Mouse (Mus musculus): ENCODE measurements around the gene Ciapin1. TPM values are rescaled to one million over a fixed set of nuclear protein-coding genes. Genes with fewer than 3 reads are reported as not detected.

Gene Ciapin1
- polyA plus RNA-seq, 1 experiment from 2014 or later: 123 TPM

GRCm38 (mm10) chr8:94810855-94811254 is 27.3 kb downstream of the Ciapin1 start:
- no peak overlapping the region for H3K27ac ChIP-seq (replicated peaks; ENCODE audit: low read depth, low read length)
- H3K9ac ChIP-seq (replicated peaks; ENCODE audit: low read length): no peak overlapping the region
- H3K4me2 ChIP-seq (ENCODE audit: low read depth, low read length): no peak overlapping the region
- DNase-seq (ENCODE audit: low spot score): no peak
- H3K27me3 ChIP-seq (ENCODE audit: control insufficient read depth, insufficient read depth, low read length): no peaks in the 10 kb centered on the region
- WGBS: 81% methylated on average over 5 of the region's 5 CpGs
- no peaks in the 10 kb centered on the region for H3K4me1 ChIP-seq (ENCODE audit: control insufficient read depth, insufficient read depth, low read length)
- H3K9me3 ChIP-seq (replicated peaks; ENCODE audit: control insufficient read depth, low read length): no peaks in the 10 kb centered on the region
- H3K4me3 ChIP-seq (ENCODE audit: low read depth, low read length): no peak overlapping the region
- ATAC-seq (replicated peaks; ENCODE audit: insufficient number of reproducible peaks, low FRiP score, low TSS enrichment, low read depth): no peak
- H3K36me3 ChIP-seq (replicated peaks; ENCODE audit: control insufficient read depth, insufficient read depth, low read depth, low read length): no peaks in the 10 kb centered on the region

GRCm38 (mm10) chr8:94810153-94810552 is 28.0 kb downstream of the Ciapin1 start, which contains the start of gene Ccl17:
TSS of gene Ccl17 (plus strand) at chr8:94810453.
- H3K9me3 ChIP-seq (replicated peaks; ENCODE audit: control insufficient read depth, low read length): no peaks in the 10 kb centered on the region
- H3K9ac ChIP-seq (replicated peaks; ENCODE audit: low read length): no peak within 1 kb of the TSS
- H3K4me1 ChIP-seq (ENCODE audit: control insufficient read depth, insufficient read depth, low read length): no peaks in the 10 kb centered on the region
- ATAC-seq (replicated peaks; ENCODE audit: insufficient number of reproducible peaks, low FRiP score, low TSS enrichment, low read depth) (no peak), DNase-seq (ENCODE audit: low spot score) (no peak)
- no peak within 1 kb of the TSS for H3K4me3 ChIP-seq (ENCODE audit: low read depth, low read length)
- 64% methylated on average over 3 of the region's 3 CpGs for WGBS
- H3K4me2 ChIP-seq (ENCODE audit: low read depth, low read length): no peak within 1 kb of the TSS
- no peak within 1 kb of the TSS for H3K27ac ChIP-seq (replicated peaks; ENCODE audit: low read depth, low read length)
- H3K27me3 ChIP-seq (ENCODE audit: control insufficient read depth, insufficient read depth, low read length): no peaks in the 10 kb centered on the region
- H3K36me3 ChIP-seq (replicated peaks; ENCODE audit: control insufficient read depth, insufficient read depth, low read depth, low read length): no peaks in the 10 kb centered on the region

GRCm38 (mm10) chr8:94808372-94808771 is 29.8 kb downstream of the Ciapin1 start:
- no peak for ATAC-seq (replicated peaks; ENCODE audit: insufficient number of reproducible peaks, low FRiP score, low TSS enrichment, low read depth)
- WGBS: 85% methylated on average over 6 of the region's 6 CpGs

GRCm38 (mm10) chr8:94807506-94807905 is 30.7 kb downstream of the Ciapin1 start:
- Histone ChIP-seq H3K9me3 (replicated peaks; ENCODE audit: control insufficient read depth, low read length) (no peaks in the 10 kb centered on the region), H3K27ac (replicated peaks; ENCODE audit: low read depth, low read length) (no peak overlapping the region), H3K9ac (replicated peaks; ENCODE audit: low read length) (no peak overlapping the region), H3K36me3 (replicated peaks; ENCODE audit: control insufficient read depth, insufficient read depth, low read depth, low read length) (no peaks in the 10 kb centered on the region), H3K4me3 (ENCODE audit: low read depth, low read length) (no peak overlapping the region), H3K4me2 (ENCODE audit: low read depth, low read length) (no peak overlapping the region), H3K4me1 (ENCODE audit: control insufficient read depth, insufficient read depth, low read length) (no peaks in the 10 kb centered on the region), H3K27me3 (ENCODE audit: control insufficient read depth, insufficient read depth, low read length) (no peaks in the 10 kb centered on the region)
- WGBS: 64% methylated on average over 7 of the region's 7 CpGs
- ATAC-seq (replicated peaks; ENCODE audit: insufficient number of reproducible peaks, low FRiP score, low TSS enrichment, low read depth): no peak
- DNase-seq (ENCODE audit: low spot score): no peak

More at GRCm38 (mm10) chr8:94808372-94808771, 29.8 kb downstream of the Ciapin1 start:
- Histone ChIP-seq H3K36me3 (replicated peaks; ENCODE audit: control insufficient read depth, insufficient read depth, low read depth, low read length) (no peaks in the 10 kb centered on the region), H3K27me3 (ENCODE audit: control insufficient read depth, insufficient read depth, low read length) (no peaks in the 10 kb centered on the region), H3K4me3 (ENCODE audit: low read depth, low read length) (no peak overlapping the region), H3K4me2 (ENCODE audit: low read depth, low read length) (no peak overlapping the region), H3K9ac (replicated peaks; ENCODE audit: low read length) (no peak overlapping the region), H3K27ac (replicated peaks; ENCODE audit: low read depth, low read length) (no peak overlapping the region), H3K9me3 (replicated peaks; ENCODE audit: control insufficient read depth, low read length) (no peaks in the 10 kb centered on the region), H3K4me1 (ENCODE audit: control insufficient read depth, insufficient read depth, low read length) (no peaks in the 10 kb centered on the region)
- no peak for DNase-seq (ENCODE audit: low spot score)

GRCm38 (mm10) chr8:94805811-94806210 is 32.3 kb downstream of the Ciapin1 start:
- Histone ChIP-seq H3K9me3 (replicated peaks; ENCODE audit: control insufficient read depth, low read length) (no peaks in the 10 kb centered on the region), H3K27me3 (ENCODE audit: control insufficient read depth, insufficient read depth, low read length) (no peaks in the 10 kb centered on the region), H3K9ac (replicated peaks; ENCODE audit: low read length) (no peak overlapping the region), H3K4me2 (ENCODE audit: low read depth, low read length) (no peak overlapping the region), H3K4me3 (ENCODE audit: low read depth, low read length) (no peak overlapping the region), H3K27ac (replicated peaks; ENCODE audit: low read depth, low read length) (no peak overlapping the region), H3K4me1 (ENCODE audit: control insufficient read depth, insufficient read depth, low read length) (no peaks in the 10 kb centered on the region), H3K36me3 (replicated peaks; ENCODE audit: control insufficient read depth, insufficient read depth, low read depth, low read length) (no peaks in the 10 kb centered on the region)
- DNase-seq (ENCODE audit: low spot score) (no peak), ATAC-seq (replicated peaks; ENCODE audit: insufficient number of reproducible peaks, low FRiP score, low TSS enrichment, low read depth) (peak; percentile 26; the same call in 1 of the 2 replicates)
- 71% methylated on average over 4 of the region's 4 CpGs for WGBS

GRCm38 (mm10) chr8:94804546-94805340 is 33.4 kb downstream of the Ciapin1 start:
- Histone ChIP-seq H3K27me3 (ENCODE audit: control insufficient read depth, insufficient read depth, low read length) (no peaks in the 10 kb centered on the region), H3K4me2 (ENCODE audit: low read depth, low read length) (no peak overlapping the region), H3K36me3 (replicated peaks; ENCODE audit: control insufficient read depth, insufficient read depth, low read depth, low read length) (no peaks in the 10 kb centered on the region), H3K9ac (replicated peaks; ENCODE audit: low read length) (no peak overlapping the region), H3K27ac (replicated peaks; ENCODE audit: low read depth, low read length) (no peak overlapping the region), H3K4me1 (ENCODE audit: control insufficient read depth, insufficient read depth, low read length) (no peaks in the 10 kb centered on the region), H3K4me3 (ENCODE audit: low read depth, low read length) (no peak overlapping the region), H3K9me3 (replicated peaks; ENCODE audit: control insufficient read depth, low read length) (no peaks in the 10 kb centered on the region)
- no peak for DNase-seq (ENCODE audit: low spot score)
- no peak for ATAC-seq (replicated peaks; ENCODE audit: insufficient number of reproducible peaks, low FRiP score, low TSS enrichment, low read depth)
- WGBS: 74% methylated on average over 10 of the region's 10 CpGs

GRCm38 (mm10) chr8:94803551-94803950 is 34.6 kb downstream of the Ciapin1 start:
- Histone ChIP-seq H3K4me2 (ENCODE audit: low read depth, low read length) (no peak overlapping the region), H3K9me3 (replicated peaks; ENCODE audit: control insufficient read depth, low read length) (no peaks in the 10 kb centered on the region), H3K36me3 (replicated peaks; ENCODE audit: control insufficient read depth, insufficient read depth, low read depth, low read length) (no peaks in the 10 kb centered on the region), H3K27ac (replicated peaks; ENCODE audit: low read depth, low read length) (no peak overlapping the region), H3K27me3 (ENCODE audit: control insufficient read depth, insufficient read depth, low read length) (no peaks in the 10 kb centered on the region), H3K4me3 (ENCODE audit: low read depth, low read length) (no peak overlapping the region), H3K4me1 (ENCODE audit: control insufficient read depth, insufficient read depth, low read length) (no peaks in the 10 kb centered on the region), H3K9ac (replicated peaks; ENCODE audit: low read length) (no peak overlapping the region)
- 78% methylated on average over 6 of the region's 6 CpGs for WGBS
- DNase-seq (ENCODE audit: low spot score) (no peak), ATAC-seq (replicated peaks; ENCODE audit: insufficient number of reproducible peaks, low FRiP score, low TSS enrichment, low read depth) (no peak)

- DNase-seq (ENCODE audit: low spot score) (no peak), ATAC-seq (replicated peaks; ENCODE audit: insufficient number of reproducible peaks, low FRiP score, low TSS enrichment, low read depth) (no peak)
- 79% methylated on average over 4 of the region's 4 CpGs for WGBS
- no peak overlapping the region for H3K4me3 ChIP-seq (ENCODE audit: low read depth, low read length)
- no peak overlapping the region for H3K27ac ChIP-seq (replicated peaks; ENCODE audit: low read depth, low read length)
- no peak overlapping the region for H3K9ac ChIP-seq (replicated peaks; ENCODE audit: low read length)
- no peaks in the 10 kb centered on the region for H3K36me3 ChIP-seq (replicated peaks; ENCODE audit: control insufficient read depth, insufficient read depth, low read depth, low read length)
- H3K4me1 ChIP-seq (ENCODE audit: control insufficient read depth, insufficient read depth, low read length): no peaks in the 10 kb centered on the region
- no peaks in the 10 kb centered on the region for H3K27me3 ChIP-seq (ENCODE audit: control insufficient read depth, insufficient read depth, low read length)
- H3K4me2 ChIP-seq (ENCODE audit: low read depth, low read length): no peak overlapping the region
- H3K9me3 ChIP-seq (replicated peaks; ENCODE audit: control insufficient read depth, low read length): no peaks in the 10 kb centered on the region
These were observed 35.8 kb downstream of the Ciapin1 start for GRCm38 (mm10) chr8:94802375-94802774.

Data from embryonic facial prominence, embryonic 11.5 days (tissue).